Mouse (Mus musculus): ENCODE measurements around the gene Kctd11. TPM values are rescaled to one million over a fixed set of nuclear protein-coding genes. Genes with fewer than 3 reads are reported as not detected.

Kctd11 gene
- polyA plus RNA-seq, 1 experiment: 9.0 TPM

GRCm38 (mm10) chr11:69849128-69849527 lies 32.1 kb downstream of the Kctd11 start:
- DNase-seq (ENCODE audit: low read depth): no peak

GRCm38 (mm10) chr11:69848021-69848420 lies 33.2 kb downstream of the Kctd11 start:
- DNase-seq (ENCODE audit: low read depth): no peak

- no peak for DNase-seq (ENCODE audit: low read depth)
Measured at GRCm38 (mm10) chr11:69846738-69847688, 34.2 kb downstream of the Kctd11 start.

GRCm38 (mm10) chr11:69846198-69846680 lies 35.0 kb downstream of the Kctd11 start, which contains the start of gene Plscr3:
Plscr3 (plus strand) TSS chr11:69846376.
- DNase-seq (ENCODE audit: low read depth): peak; percentile 24

GRCm38 (mm10) chr11:69838714-69839104 lies 42.5 kb downstream of the Kctd11 start:
- DNase-seq (ENCODE audit: low read depth): no peak

- peak; percentile 88 for DNase-seq (ENCODE audit: low read depth)
Measured at GRCm38 (mm10) chr11:69837952-69838713, 43.1 kb downstream of the Kctd11 start, which contains the start of gene Tmem256. Tmem256 (plus strand) TSS chr11:69838514.

- DNase-seq (ENCODE audit: low read depth): no peak
Measured at GRCm38 (mm10) chr11:69837604-69837951, 43.6 kb downstream of the Kctd11 start, which contains the start of gene Nlgn2. Nlgn2 (minus strand) TSS chr11:69837784.

- no peak for DNase-seq (ENCODE audit: low read depth)
Measured at GRCm38 (mm10) chr11:69836703-69837576, 44.3 kb downstream of the Kctd11 start.

GRCm38 (mm10) chr11:69835966-69836335 lies 45.3 kb downstream of the Kctd11 start:
- no peak for DNase-seq (ENCODE audit: low read depth)

- no peak for DNase-seq (ENCODE audit: low read depth)
Measured at GRCm38 (mm10) chr11:69835326-69835965, 45.8 kb downstream of the Kctd11 start.

GRCm38 (mm10) chr11:69834001-69834549 lies 47.1 kb downstream of the Kctd11 start:
- no peak for DNase-seq (ENCODE audit: low read depth)

GRCm38 (mm10) chr11:69833554-69833953 lies 47.7 kb downstream of the Kctd11 start:
- DNase-seq (ENCODE audit: low read depth): no peak

GRCm38 (mm10) chr11:69828832-69829231 lies 52.4 kb downstream of the Kctd11 start:
- no peak for DNase-seq (ENCODE audit: low read depth)

Other genes starting within 250 kb of the Kctd11 start
- 69.7 and 80.8 TPM in 2 replicates for gene Fxr2, start 248.4 kb downstream of the Kctd11 start, polyA plus RNA-seq (2012; rRNA removed)
- gene Sox15, start 226.1 kb downstream of the Kctd11 start, polyA plus RNA-seq (2012; rRNA removed): 1.9 and 2.4 TPM in 2 replicates
- 118 and 159 TPM in 2 replicates for gene Mpdu1, start 218.8 kb downstream of the Kctd11 start, polyA plus RNA-seq (2012; rRNA removed)
- gene Cd68, start 215.3 kb downstream of the Kctd11 start, polyA plus RNA-seq (2012; rRNA removed): 31.8 and 35.9 TPM in 2 replicates
- 311 and 352 TPM in 2 replicates for gene Eif4a1, start 209.0 kb downstream of the Kctd11 start, polyA plus RNA-seq (2012; rRNA removed)
- gene Senp3, start 199.3 kb downstream of the Kctd11 start, polyA plus RNA-seq (2012; rRNA removed): 58.7 and 72.4 TPM in 2 replicates
- 4.6 and 4.7 TPM in 2 replicates for gene Tnfsf13, start 195.6 kb downstream of the Kctd11 start, polyA plus RNA-seq (2012; rRNA removed)
- gene Tnfsf12, start 185.6 kb downstream of the Kctd11 start, polyA plus RNA-seq (2012; rRNA removed): 21.3 and 27.6 TPM in 2 replicates
- 4.2 and 4.9 TPM in 2 replicates for gene Tnfsfm13, start 185.3 kb downstream of the Kctd11 start, polyA plus RNA-seq (2012; rRNA removed)
- gene Polr2a, start 122.8 kb downstream of the Kctd11 start, polyA plus RNA-seq (2012; rRNA removed): 18.5 and 48.2 TPM in 2 replicates
- gene Slc35g3, start 119.4 kb downstream of the Kctd11 start, polyA plus RNA-seq (2012; rRNA removed): 0.22 and 0.51 TPM in 2 replicates
- gene Zbtb4, start 115.5 kb downstream of the Kctd11 start, polyA plus RNA-seq (2012; rRNA removed): 30.6 and 32.9 TPM in 2 replicates
- 15.3 and 18.3 TPM in 2 replicates for gene Chrnb1, start 85.5 kb downstream of the Kctd11 start, polyA plus RNA-seq (2012; rRNA removed)
- gene Fgf11, start 79.5 kb downstream of the Kctd11 start, polyA plus RNA-seq (2012; rRNA removed): 6.9 and 7.7 TPM in 2 replicates
- gene Tmem102, start 75.8 kb downstream of the Kctd11 start, polyA plus RNA-seq (2012; rRNA removed): 12.9 and 20.5 TPM in 2 replicates
- gene Gm39566, start 66.1 kb downstream of the Kctd11 start, polyA plus RNA-seq (2012; rRNA removed): 0.18 and 0.47 TPM in 2 replicates
- gene Spem2, start 62.9 kb downstream of the Kctd11 start, polyA plus RNA-seq (2012; rRNA removed): 6.8 and 9.8 TPM in 2 replicates
- gene Spem1, start 59.2 kb downstream of the Kctd11 start, polyA plus RNA-seq (2012; rRNA removed): 11.3 and 16.5 TPM in 2 replicates
- 19.0 and 23.8 TPM in 2 replicates for gene Nlgn2, start 43.6 kb downstream of the Kctd11 start, polyA plus RNA-seq (2012; rRNA removed)
- 179 and 279 TPM in 2 replicates for gene Tmem256, start 42.9 kb downstream of the Kctd11 start, polyA plus RNA-seq (2012; rRNA removed)
- 60.4 and 66.9 TPM in 2 replicates for gene Plscr3, start 35.0 kb downstream of the Kctd11 start, polyA plus RNA-seq (2012; rRNA removed)
- gene Tnk1, start 22.7 kb downstream of the Kctd11 start, polyA plus RNA-seq (2012; rRNA removed): 26.0 and 32.5 TPM in 2 replicates
- gene Tmem95, start 3.4 kb downstream of the Kctd11 start, polyA plus RNA-seq (2012; rRNA removed): not detected in 2 replicates
- gene Acap1, start 14.1 kb upstream of the Kctd11 start, polyA plus RNA-seq (2012; rRNA removed): 37.7 and 38.2 TPM in 2 replicates
- 5.4 and 5.9 TPM in 2 replicates for gene 2810408A11Rik, start 19.6 kb upstream of the Kctd11 start, polyA plus RNA-seq (2012; rRNA removed)
- gene Neurl4, start 19.7 kb upstream of the Kctd11 start, polyA plus RNA-seq (2012; rRNA removed): 42.3 and 45.0 TPM in 2 replicates
- 56.9 and 61.2 TPM in 2 replicates for gene Gps2, start 32.5 kb upstream of the Kctd11 start, polyA plus RNA-seq (2012; rRNA removed)
- 457 and 520 TPM in 2 replicates for gene Eif5a, start 40.6 kb upstream of the Kctd11 start, polyA plus RNA-seq (2012; rRNA removed)
- 19.2 and 37.4 TPM in 2 replicates for gene Ybx2, start 54.4 kb upstream of the Kctd11 start, polyA plus RNA-seq (2012; rRNA removed)
- gene Slc2a4, start 66.8 kb upstream of the Kctd11 start, polyA plus RNA-seq (2012; rRNA removed): 121 and 139 TPM in 2 replicates
- gene Cldn7, start 83.4 kb upstream of the Kctd11 start, polyA plus RNA-seq (2012; rRNA removed): 88.4 and 172 TPM in 2 replicates
- gene Ctdnep1, start 99.8 kb upstream of the Kctd11 start, polyA plus RNA-seq (2012; rRNA removed): 94.3 and 108 TPM in 2 replicates
- gene Elp5, start 101.1 kb upstream of the Kctd11 start, polyA plus RNA-seq (2012; rRNA removed): 60.1 and 80.3 TPM in 2 replicates
- gene Gabarap, start 109.7 kb upstream of the Kctd11 start, polyA plus RNA-seq (2012; rRNA removed): 568 and 793 TPM in 2 replicates
- gene Phf23, start 114.4 kb upstream of the Kctd11 start, polyA plus RNA-seq (2012; rRNA removed): 22.8 and 23.2 TPM in 2 replicates
- 13.7 and 19.1 TPM in 2 replicates for gene Dvl2, start 119.2 kb upstream of the Kctd11 start, polyA plus RNA-seq (2012; rRNA removed)
- gene Acadvl, start 134.0 kb upstream of the Kctd11 start, polyA plus RNA-seq (2012; rRNA removed): 79.9 and 96.2 TPM in 2 replicates
- gene Dlg4, start 135.5 kb upstream of the Kctd11 start, polyA plus RNA-seq (2012; rRNA removed): 12.8 and 16.6 TPM in 2 replicates
- gene Asgr1, start 172.7 kb upstream of the Kctd11 start, polyA plus RNA-seq (2012; rRNA removed): 0.08 and 0.72 TPM in 2 replicates
- gene Asgr2, start 211.2 kb upstream of the Kctd11 start, polyA plus RNA-seq (2012; rRNA removed): 0.93 and 1.4 TPM in 2 replicates
- gene Mgl2, start 248.9 kb upstream of the Kctd11 start, polyA plus RNA-seq (2012; rRNA removed): 14.1 and 33.9 TPM in 2 replicates